Mouse (Mus musculus) midbrain, embryonic 12.5 days (tissue): ENCODE data around the gene Samd8. TPM values are rescaled to one million over a fixed set of nuclear protein-coding genes. Genes with fewer than 3 reads are reported as not detected.

ENCODE experiments used
- ATAC-seq: fragments of 200-750 bp; cut with Nextera tagmentation; 2 replicates; pipeline ENCODE4 v1.8.0; 2017; ENCODE audit warnings: low read depth, moderate TSS enrichment, moderate library complexity; ENCODE audit not compliant: low FRiP score
- H3K27ac ChIP-seq: fragments of 300-500 bp; sonication (generic); replicated peaks from 2 replicates; pipeline ENCODE4 v1.5.1; 2016; ENCODE audit warnings: mild to moderate bottlenecking
- H3K27me3 ChIP-seq: fragments of 300-500 bp; sonication (generic); 2 replicates; pipeline ENCODE4 v1.6.1; 2016; ENCODE audit warnings: mild to moderate bottlenecking
- H3K36me3 ChIP-seq: fragments of 300-500 bp; sonication (generic); 2 replicates; pipeline ENCODE4 v1.6.1; 2016
- H3K4me1 ChIP-seq: fragments of 300-500 bp; sonication (generic); 2 replicates; pipeline ENCODE4 v1.6.1; 2016
- H3K4me2 ChIP-seq: fragments of 300-500 bp; sonication (generic); replicated peaks from 2 replicates; pipeline ENCODE4 v1.6.1; 2016; ENCODE audit warnings: mild to moderate bottlenecking, moderate library complexity
- H3K4me3 ChIP-seq: fragments of 300-500 bp; sonication (generic); 2 replicates; pipeline ENCODE4 v1.5.1; 2016; ENCODE audit warnings: mild to moderate bottlenecking
- H3K9ac ChIP-seq: fragments of 300-500 bp; sonication (generic); replicated peaks from 2 replicates; pipeline ENCODE4 v1.6.1; 2016; ENCODE audit warnings: mild to moderate bottlenecking, moderate library complexity
- H3K9me3 ChIP-seq: fragments of 300-500 bp; sonication (generic); 2 replicates; pipeline ENCODE4 v1.6.1; 2016; ENCODE audit warnings: mild to moderate bottlenecking
- WGBS: fragments of 180-500 bp; shearing (Covaris S2); methylation state at CpG from one replicate; pipeline ENCODE4 v1.1.7; 2016; 5-methylcytosine and 5-hydroxymethylcytosine counted together
- polyA plus RNA-seq: library from polyadenylated mRNA; unstranded; fragments of >200 nt; fragmentation: Nextera tagmentation; extraction: Ambion mirVana; gene quantifications from 2 replicates; pipeline ENCODE4 v1.2.1, GENCODE M21; 2016

Samd8 gene
- polyA plus RNA-seq, 1 experiment from 2014 or later, result 14.3 TPM

DNA sequence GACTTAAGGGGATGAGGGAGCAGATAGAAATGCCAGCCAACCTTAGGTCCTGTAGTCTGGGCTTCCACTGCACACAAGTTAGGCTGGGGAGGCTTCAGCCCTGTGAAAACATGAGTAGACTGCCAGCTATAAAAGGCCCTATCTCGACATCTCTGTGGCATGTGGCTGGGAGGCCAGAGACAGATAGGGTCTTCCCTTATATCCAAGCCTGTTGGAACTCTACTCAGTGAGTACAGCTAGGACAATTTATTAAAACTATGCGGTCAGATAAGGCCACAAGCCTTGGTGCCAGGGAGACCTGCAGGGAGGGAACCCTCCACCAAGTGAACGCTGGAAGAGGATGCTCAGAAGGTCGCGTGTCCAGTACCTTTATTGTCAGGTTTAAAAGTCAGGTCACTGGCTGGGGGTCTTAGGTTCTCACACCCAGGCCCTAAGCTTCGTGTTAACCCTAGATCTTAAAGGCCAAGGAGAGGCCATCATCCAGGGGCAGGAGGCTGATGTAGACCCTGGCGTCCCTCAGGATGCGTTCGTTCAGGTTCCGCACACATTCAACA lies 96.6 kb downstream of the Samd8 start:
- H3K27ac ChIP-seq, result 0 out of 2 replicates have a peak overlapping the region, but pooled peaks have one; percentile 4
- H3K9ac ChIP-seq, result peak overlapping the region; percentile 72; the same call in 1 of the 2 replicates
- WGBS, result 16% methylated on average over 10 of the region's 10 CpGs
- H3K4me2 ChIP-seq, result peak overlapping the region; percentile 89
- H3K4me1 ChIP-seq, result peaks cover 18% of the 10 kb centered on the region
- H3K27me3 ChIP-seq, result no peaks in the 10 kb centered on the region; the same call in 1 of the 2 replicates
- no peaks in the 10 kb centered on the region for H3K9me3 ChIP-seq
- no peak for ATAC-seq
- H3K36me3 ChIP-seq, result peaks cover 45% of the 10 kb centered on the region
- peak overlapping the region; percentile 69 for H3K4me3 ChIP-seq

GRCm38 (mm10) chr14:21847381-21848165 lies 97.2 kb downstream of the Samd8 start:
- Histone ChIP-seq H3K27me3 (no peaks in the 10 kb centered on the region; the same call in 1 of the 2 replicates), H3K4me1 (peaks cover 18% of the 10 kb centered on the region), H3K9me3 (no peaks in the 10 kb centered on the region), H3K27ac (peak overlapping the region; percentile 60; the same call in 1 of the 2 replicates), H3K4me3 (peak overlapping the region; percentile 69), H3K4me2 (peak overlapping the region; percentile 89), H3K9ac (peak overlapping the region; percentile 72), H3K36me3 (peaks cover 38% of the 10 kb centered on the region)
- WGBS, result under 1% methylated on average over 49 of the region's 50 CpGs
- ATAC-seq, result peak; percentile 51

Other genes starting within 250 kb of the Samd8 start
- gene Dupd1, start 36.0 kb upstream of the Samd8 start, polyA plus RNA-seq, result 0.27 TPM in 1 of 2 replicates, not detected in the other
- not detected in 2 replicates for gene Dusp13, start 650 bp downstream of the Samd8 start, polyA plus RNA-seq
- 253 and 275 TPM in 2 replicates for gene Vdac2, start 74.7 kb downstream of the Samd8 start, polyA plus RNA-seq
- 13.4 and 14.6 TPM in 2 replicates for gene Comtd1, start 98.4 kb downstream of the Samd8 start, polyA plus RNA-seq
- gene Zfp503, start 239.1 kb downstream of the Samd8 start, polyA plus RNA-seq, result 19.4 and 22.4 TPM in 2 replicates